In genomic region chr7:84596633-84597032, GRCm38 (mm10) we compare ENCODE assay signal across 23 mouse cellular contexts. TPM values are rescaled to one million over a fixed set of nuclear protein-coding genes. Genes with fewer than 3 reads are reported as not detected.
A peak's percentile ranks its signal among the peaks of the same experiment; 100 is the strongest.
DNase-seq lines count a peak whose midpoint lies in the region; ATAC-seq and TF ChIP-seq lines count a peak whose summit lies in the region.
"Had no signal": no experiment of that assay in that cellular context is flagged by ENCODE, and none has a peak within 500 bp of the region (broad histone marks: within the 10 kb centered on the region; RNA-seq: fewer than 3 reads in every experiment).

No protein-coding gene starts in this region.

- TF ChIP-seq CTCF in liver, postnatal 0 days (IDR thresholded peaks at IDR 0.05; ENCODE audit: low read depth), result no peak
- TF ChIP-seq CTCF in CH12.LX (conservative IDR thresholded peaks at IDR 0.05 in 1 of 2, IDR thresholded peaks at IDR 0.05 in 1 of 2; ENCODE audit: low read depth in 2 of 2, low read length in 2 of 2), result no peak

- H3K9me3 ChIP-seq in heart, embryonic 10.5 days, result no peaks in the 10 kb centered on the region
- H3K9me3 ChIP-seq in liver, postnatal 0 days (ENCODE audit: low read length), result no peaks in the 10 kb centered on the region
- no peaks in the 10 kb centered on the region for H3K9me3 ChIP-seq in liver, embryonic 12.5 days (replicated peaks)
- no peaks in the 10 kb centered on the region for H3K9me3 ChIP-seq in CH12.LX (replicated peaks; ENCODE audit: low read length)
- H3K9me3 ChIP-seq: embryonic facial prominence, embryonic 10.5 days; embryonic facial prominence, embryonic 12.5 days; forebrain, embryonic 13.5 days; forebrain, embryonic 15.5 days had no signal

- intact Hi-C loops in heart, postnatal 14 days (cut with DNase I), result loop anchor here (5.0 kb wide), 1 partner anchor 201 kb away; no protein-coding TSS in a partner anchor

- peak; percentile 33 for DNase-seq in heart, embryonic 10.5 days (ENCODE audit: low spot score)
- DNase-seq in heart, postnatal 14 days, result no peak
- DNase-seq in liver, postnatal 0 days, result no peak
- DNase-seq in CH12.LX (ENCODE audit: extremely low read depth), result peak; percentile 91
- DNase-seq in left cerebral cortex, adult 11 months (ENCODE audit: low spot score), result no peak
- DNase-seq: adrenal gland, adult 2 months; adrenal gland, postnatal 10 days; adrenal gland, postnatal 25 days; B cell, adult 2 months; cerebellum, adult 11-12 months; cerebellum, adult 2 months; cerebellum, adult 9-10 months; cerebellum, postnatal 10 days; cerebellum, postnatal 25 days; forebrain, postnatal 0 days had no signal

- H3K9ac ChIP-seq in liver, postnatal 0 days (replicated peaks), result no peak overlapping the region
- no peak overlapping the region for H3K9ac ChIP-seq in liver, embryonic 12.5 days
- 0 out of 2 replicates have a peak overlapping the region, but pooled peaks have one; percentile 54 for H3K9ac ChIP-seq in CH12.LX (ENCODE audit: insufficient read depth, low read depth)
- H3K9ac ChIP-seq: embryonic facial prominence, embryonic 12.5 days; forebrain, embryonic 13.5 days; forebrain, embryonic 15.5 days; forebrain, postnatal 0 days had no signal

- H3K79me2 ChIP-seq in CH12.LX (replicated peaks; ENCODE audit: control insufficient read depth, extremely low read depth, insufficient read depth, poor library complexity, severe bottlenecking), result peaks cover 5% of the 10 kb centered on the region; the same call in 1 of the 2 replicates

- in situ Hi-C loops in CH12.LX (cut with MboI; ENCODE audit: low pct_ligation_motif_present, low pct_unique_long_range_greater_than_20kb, low sequenced_read_pairs), result loop anchor here (10.0 kb wide), 1 partner anchor 178 kb away; no protein-coding TSS in a partner anchor

- no peak; the same call in 1 of the 2 replicates for TF ChIP-seq RAD21 in CH12.LX (IDR thresholded peaks at IDR 0.05; ENCODE audit: low read depth, low read length)

- no peak for TF ChIP-seq EP300 in liver, postnatal 0 days (IDR thresholded peaks at IDR 0.05; ENCODE audit: low read depth)
- peak; percentile 99 for TF ChIP-seq EP300 in CH12.LX (IDR thresholded peaks at IDR 0.05; ENCODE audit: low read length)

- no peaks in the 10 kb centered on the region for H3K36me3 ChIP-seq in heart, embryonic 10.5 days
- 0 out of 2 replicates have a peak, but pooled peaks cover 27% of the 10 kb centered on the region for H3K36me3 ChIP-seq in liver, postnatal 0 days (replicated peaks; ENCODE audit: insufficient read depth, low read length)
- H3K36me3 ChIP-seq in liver, embryonic 12.5 days, result no peaks in the 10 kb centered on the region
- peaks cover 51 to 81% of the 10 kb centered on the region in 2 experiments for H3K36me3 ChIP-seq in CH12.LX (replicated peaks in 1 of 2; ENCODE audit: control insufficient read depth in 1 of 2, insufficient read depth in 1 of 2, low read length in 1 of 2)
- H3K36me3 ChIP-seq: embryonic facial prominence, embryonic 10.5 days; embryonic facial prominence, embryonic 12.5 days; forebrain, embryonic 15.5 days had no signal

- H3K27me3 ChIP-seq in heart, embryonic 10.5 days (ENCODE audit: insufficient read depth, poor library complexity, severe bottlenecking), result no peaks in the 10 kb centered on the region
- no peaks in the 10 kb centered on the region for H3K27me3 ChIP-seq in liver, postnatal 0 days (ENCODE audit: insufficient read depth, low read length)
- 0 out of 2 replicates have a peak, but pooled peaks cover 4% of the 10 kb centered on the region for H3K27me3 ChIP-seq in liver, embryonic 12.5 days (replicated peaks)
- no peaks in the 10 kb centered on the region for H3K27me3 ChIP-seq in CH12.LX (replicated peaks)
- H3K27me3 ChIP-seq: embryonic facial prominence, embryonic 12.5 days; forebrain, embryonic 13.5 days; forebrain, embryonic 15.5 days had no signal

- ATAC-seq in liver, postnatal 0 days, result peak; percentile 16; the same call in 1 of the 2 replicates
- no peak for ATAC-seq in liver, embryonic 12.5 days
- no peak for ATAC-seq in cerebellum, adult (ENCODE audit: insufficient number of reproducible peaks, low FRiP score, low TSS enrichment)
- ATAC-seq: CD4-positive, CD25-positive, alpha-beta regulatory T cell, adult 4 months; forebrain, embryonic 13.5 days; forebrain, embryonic 15.5 days; forebrain, postnatal 0 days had no signal

- dilution Hi-C loops in CH12.LX (cut with MboI; ENCODE audit: extremely low pct_ligation_motif_present, extremely low pct_unique_long_range_greater_than_20kb, low sequenced_read_pairs), result no loop called here

- WGBS in heart, embryonic 10.5 days, result 85% methylated on average over 3 of the region's 3 CpGs
- 72% methylated on average over 3 of the region's 3 CpGs for WGBS in liver, postnatal 0 days (ENCODE audit: insufficient replicate concordance)
- 70% methylated on average over 3 of the region's 3 CpGs for WGBS in liver, embryonic 12.5 days (ENCODE audit: insufficient replicate concordance)

- H3K4me2 ChIP-seq in liver, postnatal 0 days (ENCODE audit: low read depth, low read length), result no peak overlapping the region
- no peak overlapping the region for H3K4me2 ChIP-seq in liver, embryonic 12.5 days
- peak overlapping the region; percentile 46 for H3K4me2 ChIP-seq in CH12.LX (ENCODE audit: insufficient read depth, low read depth, poor library complexity, severe bottlenecking)
- H3K4me2 ChIP-seq: embryonic facial prominence, embryonic 12.5 days; forebrain, embryonic 13.5 days; forebrain, embryonic 15.5 days had no signal

- no peak overlapping the region for H3K27ac ChIP-seq in heart, embryonic 10.5 days
- H3K27ac ChIP-seq in liver, postnatal 0 days (ENCODE audit: low read depth), result no peak overlapping the region
- H3K27ac ChIP-seq in liver, embryonic 12.5 days, result no peak overlapping the region
- H3K27ac ChIP-seq in CH12.LX (ENCODE audit: insufficient read depth, low read depth), result peak overlapping the region; percentile 98
- H3K27ac ChIP-seq: embryonic facial prominence, embryonic 10.5 days; embryonic facial prominence, embryonic 12.5 days; forebrain, embryonic 13.5 days; forebrain, embryonic 15.5 days had no signal

- no peaks in the 10 kb centered on the region for H3K4me1 ChIP-seq in heart, embryonic 10.5 days
- 0 out of 2 replicates have a peak, but pooled peaks cover under 1% of the 10 kb centered on the region for H3K4me1 ChIP-seq in liver, postnatal 0 days (ENCODE audit: insufficient read depth)
- H3K4me1 ChIP-seq in liver, embryonic 12.5 days, result peaks cover 8% of the 10 kb centered on the region
- peaks cover 54 to 98% of the 10 kb centered on the region in 2 experiments for H3K4me1 ChIP-seq in CH12.LX (ENCODE audit: control insufficient read depth in 1 of 2, insufficient read depth in 2 of 2)
- H3K4me1 ChIP-seq: embryonic facial prominence, embryonic 12.5 days; forebrain, embryonic 13.5 days; forebrain, embryonic 15.5 days had no signal

- TF ChIP-seq POLR2A in CH12.LX (IDR thresholded peaks at IDR 0.05; ENCODE audit: low read depth, low read length), result no peak; the same call in 1 of the 2 replicates

- H3K4me3 ChIP-seq in heart, embryonic 10.5 days, result no peak overlapping the region
- no peak overlapping the region for H3K4me3 ChIP-seq in liver, postnatal 0 days (ENCODE audit: low read depth, low read length)
- no peak overlapping the region for H3K4me3 ChIP-seq in liver, embryonic 12.5 days
- H3K4me3 ChIP-seq in CH12.LX (replicated peaks in 1 of 3; ENCODE audit: low read depth in 2 of 3, low read length in 2 of 3, poor library complexity in 1 of 3), result no peak overlapping the region
- H3K4me3 ChIP-seq: embryonic facial prominence, embryonic 10.5 days; embryonic facial prominence, embryonic 12.5 days; forebrain, embryonic 13.5 days; forebrain, embryonic 15.5 days had no signal

TF ChIP-seq in CH12.LX, 34 proteins besides CTCF, POLR2A, EP300 and RAD21 (continues in another document):
- peak; percentile 96 for TF ChIP-seq RCOR1 (conservative IDR thresholded peaks at IDR 0.05; ENCODE audit: low read depth, low read length)
- TF ChIP-seq MAX (IDR thresholded peaks at IDR 0.05; ENCODE audit: low read length), result peak; percentile 93
- TF ChIP-seq NELFE (IDR thresholded peaks at IDR 0.05; ENCODE audit: low read depth, low read length), result no peak
- peak; percentile 76 for TF ChIP-seq USF2 (conservative IDR thresholded peaks at IDR 0.05; ENCODE audit: low read depth, low read length)
- TF ChIP-seq CHD2 (IDR thresholded peaks at IDR 0.05; ENCODE audit: low read length), result peak; percentile 88
- TF ChIP-seq ZKSCAN1 (IDR thresholded peaks at IDR 0.05; ENCODE audit: borderline replicate concordance, low read depth, low read length), result no peak
- 0 out of 2 replicates have a peak, but pooled peaks have one; percentile 64 for TF ChIP-seq E2F4 (IDR thresholded peaks at IDR 0.05; ENCODE audit: insufficient replicate concordance, low read depth, low read length)
- no peak for TF ChIP-seq KAT2A (IDR thresholded peaks at IDR 0.05; ENCODE audit: insufficient replicate concordance, low read length)
- TF ChIP-seq MAZ (IDR thresholded peaks at IDR 0.05; ENCODE audit: low read depth, low read length), result peak; percentile 74
- TF ChIP-seq TCF12 (IDR thresholded peaks at IDR 0.05; ENCODE audit: low read depth, low read length), result peak; percentile 96
- no peak for TF ChIP-seq ELF1 (IDR thresholded peaks at IDR 0.05; ENCODE audit: low read depth, low read length)
- 0 out of 2 replicates have a peak, but pooled peaks have one; percentile 45 for TF ChIP-seq POLR2AphosphoS2 (IDR thresholded peaks at IDR 0.05; ENCODE audit: low read depth, low read length)
- peak; percentile 98 for TF ChIP-seq ETS1 (conservative IDR thresholded peaks at IDR 0.05; ENCODE audit: low read depth, low read length)
- TF ChIP-seq ZC3H11A (IDR thresholded peaks at IDR 0.05; ENCODE audit: low read depth, low read length), result no peak
- no peak for TF ChIP-seq CHD1 (IDR thresholded peaks at IDR 0.05; ENCODE audit: low read depth, low read length)
- TF ChIP-seq TBP (conservative IDR thresholded peaks at IDR 0.05; ENCODE audit: low read depth, low read length), result 0 out of 2 replicates have a peak, but pooled peaks have one; percentile 62
- TF ChIP-seq ZNF384 (IDR thresholded peaks at IDR 0.05; ENCODE audit: low read depth, low read length), result peak; percentile 85
- no peak for TF ChIP-seq PAX5 (IDR thresholded peaks at IDR 0.05; ENCODE audit: low read length)
- TF ChIP-seq MXI1 (IDR thresholded peaks at IDR 0.05; ENCODE audit: low read depth, low read length), result no peak; the same call in 1 of the 2 replicates
- peak; percentile 81 for TF ChIP-seq USF1 (IDR thresholded peaks at IDR 0.05; ENCODE audit: low read depth, low read length)
- TF ChIP-seq UBTF (IDR thresholded peaks at IDR 0.05; ENCODE audit: low read depth, low read length), result no peak

RNA-seq across cellular contexts. Expression of gene Fah, which starts 9.9 kb away (rescaled TPM):
- 9.9 and 14.7 TPM in 2 replicates for polyA plus RNA-seq in heart, embryonic 10.5 days (2016; fragmentation: Nextera tagmentation; extraction: Ambion mirVana)
- total RNA-seq in heart, postnatal 14 days (2021), result 1 to 10 TPM; 5.4 to 8.2 TPM
- 265 and 296 TPM in 2 replicates for polyA plus RNA-seq in liver, postnatal 0 days (2015; fragmentation: Nextera tagmentation; extraction: Ambion mirVana)
- polyA plus RNA-seq in liver, embryonic 12.5 days (2016; fragmentation: Nextera tagmentation; extraction: Ambion mirVana), result 16.5 and 17.8 TPM in 2 replicates
- total RNA-seq in CH12.LX (2012; rRNA removed), result 167 and 170 TPM in 2 replicates
- total RNA-seq in CH12.LX (2014; rRNA removed), result 128 and 131 TPM in 2 replicates
- polyA plus RNA-seq in CH12.LX (2012; ENCODE audit: insufficient read length, low read depth), result 184 and 203 TPM in 2 replicates
- total RNA-seq: MEL had no signal

Comparison
In these comparisons a context has a peak if more than half of its experiments do, and no peak if none do; other contexts are left out.
1. DNase-seq: peak in heart, embryonic 10.5 days (single experiment) and CH12.LX (single experiment); none in heart, postnatal 14 days (0 of 2), liver, postnatal 0 days (single experiment) and left cerebral cortex, adult 11 months (single experiment).